Mouse (Mus musculus): ENCODE measurements around the gene Mpped2.

DNA sequence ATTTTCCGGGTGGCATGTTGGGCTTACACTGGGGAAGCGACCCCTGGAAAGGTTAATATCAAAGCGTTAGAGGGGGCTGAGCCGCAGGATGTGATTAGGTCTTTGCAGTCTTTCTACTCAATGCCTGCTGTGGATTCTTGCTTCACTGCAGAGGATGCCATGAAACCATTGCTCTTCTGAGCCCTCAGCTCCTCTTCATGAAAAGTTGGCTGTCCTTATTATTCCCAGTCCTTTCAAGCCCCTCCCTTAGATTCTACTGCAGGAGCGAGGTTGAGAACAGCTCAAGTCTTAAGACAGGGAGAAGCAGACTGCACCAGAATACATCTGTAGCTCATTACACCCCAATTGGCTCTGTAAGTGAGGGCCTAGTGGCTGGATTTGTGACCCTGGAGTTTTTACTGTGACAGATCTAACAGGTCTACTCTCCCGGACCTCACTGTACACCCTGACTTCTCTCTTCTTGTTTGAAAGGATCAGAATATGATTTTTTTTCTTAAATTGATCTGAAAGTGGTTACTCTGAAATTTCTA, 218.9 kb downstream of the Mpped2 start:
- TF ChIP-seq CTCF (IDR thresholded peaks at IDR 0.05; ENCODE audit: borderline replicate concordance, control insufficient read depth, extremely low read depth, insufficient read depth, low read length, poor library complexity) (no peak), POLR2A (IDR thresholded peaks at IDR 0.05; ENCODE audit: control insufficient read depth, extremely low read depth, insufficient read depth, low read length, poor library complexity) (no peak)

Data from thymus, adult 2 months (tissue).